Mouse (Mus musculus) hindbrain, embryonic 11.5 days (tissue): Measurements from ENCODE around the gene Chmp2b. TPM values are rescaled to one million over a fixed set of nuclear protein-coding genes. Genes with fewer than 3 reads are reported as not detected.

Source experiments
- ATAC-seq: fragments of 200-750 bp; cut with Nextera tagmentation; 2 replicates; pipeline ENCODE4 v1.8.0; 2017; ENCODE audit warnings: mild to moderate bottlenecking, moderate TSS enrichment, moderate library complexity; ENCODE audit not compliant: low FRiP score
- DNase-seq: peaks from one replicate; pipeline ENCODE4 v3.0.0-alpha.2; 2015; ENCODE audit warnings: low spot score
- H3K27ac ChIP-seq: fragments of 300-500 bp; sonication (generic); 2 replicates; pipeline ENCODE4 v1.5.1; 2014; ENCODE audit warnings: mild to moderate bottlenecking, low read depth, low read length
- H3K27me3 ChIP-seq: fragments of 300-500 bp; sonication (generic); 2 replicates; pipeline ENCODE4 v1.6.1; 2014; ENCODE audit warnings: mild to moderate bottlenecking, low read length, moderate library complexity, mixed read lengths; ENCODE audit not compliant: control insufficient read depth, insufficient read depth
- H3K36me3 ChIP-seq: fragments of 300-500 bp; sonication (generic); 2 replicates; pipeline ENCODE4 v1.6.1; 2014; ENCODE audit warnings: mild to moderate bottlenecking, low read length, moderate library complexity, mixed read lengths; ENCODE audit not compliant: control insufficient read depth, insufficient read depth
- H3K4me1 ChIP-seq: fragments of 300-500 bp; sonication (generic); replicated peaks from 2 replicates; pipeline ENCODE4 v1.6.1; 2014; ENCODE audit warnings: low read length, mixed read lengths; ENCODE audit not compliant: control insufficient read depth, insufficient read depth
- H3K4me2 ChIP-seq: fragments of 300-500 bp; sonication (generic); replicated peaks from 2 replicates; pipeline ENCODE4 v1.6.1; 2014; ENCODE audit warnings: mild to moderate bottlenecking, low read depth, low read length
- H3K4me3 ChIP-seq: fragments of 300-500 bp; sonication (generic); 2 replicates; pipeline ENCODE4 v1.5.1; 2014; ENCODE audit warnings: low read depth, low read length
- H3K9ac ChIP-seq: fragments of 300-500 bp; sonication (generic); 2 replicates; pipeline ENCODE4 v1.6.1; 2014; ENCODE audit warnings: low read depth, low read length
- H3K9me3 ChIP-seq: fragments of 300-500 bp; sonication (generic); 2 replicates; pipeline ENCODE4 v1.6.1; 2016; ENCODE audit warnings: low read length; ENCODE audit not compliant: control insufficient read depth
- WGBS: fragments of 180-500 bp; shearing (Covaris S2); extraction: QIAGEN DNeasy Blood & Tissue Kit; methylation state at CpG from one replicate; pipeline ENCODE4 v1.1.7; 2014; 5-methylcytosine and 5-hydroxymethylcytosine counted together
- polyA plus RNA-seq: library from polyadenylated mRNA; unstranded; fragments of >200 nt; fragmentation: Nextera tagmentation; extraction: Ambion mirVana; gene quantifications from 2 replicates; pipeline ENCODE4 v1.2.1, GENCODE M21; 2014

Chmp2b gene
- polyA plus RNA-seq, 1 experiment from 2014 or later = 53.8 TPM

GRCm38 (mm10) chr16:65496030-65496429, 66.5 kb downstream of the Chmp2b start:
- Histone ChIP-seq H3K27me3 (no peaks in the 10 kb centered on the region), H3K4me2 (no peak overlapping the region), H3K9me3 (no peaks in the 10 kb centered on the region), H3K9ac (no peak overlapping the region), H3K27ac (no peak overlapping the region), H3K36me3 (no peaks in the 10 kb centered on the region), H3K4me1 (no peaks in the 10 kb centered on the region), H3K4me3 (no peak overlapping the region)
- ATAC-seq (no peak), DNase-seq (no peak)
- WGBS = 87% methylated on average over 5 of the region's 5 CpGs

Other genes starting within 250 kb of the Chmp2b start
- gene Pou1f1, start 42.2 kb downstream of the Chmp2b start, polyA plus RNA-seq = 0.09 TPM in 1 of 2 replicates, not detected in the other